Mouse (Mus musculus) lung, postnatal 0 days (tissue): Measurements from ENCODE around the gene Sntg2.

ENCODE experiments used
- CTCF ChIP-seq: IDR thresholded peaks from 2 replicates; pipeline ENCODE4 v1.5.1; 2016; ENCODE audit warnings: antibody characterized with exemption, mild to moderate bottlenecking
- EP300 ChIP-seq: IDR thresholded peaks from 2 replicates; pipeline ENCODE4 v1.6.1; 2016; ENCODE audit warnings: antibody characterized with exemption, mild to moderate bottlenecking, control low read depth

DNA sequence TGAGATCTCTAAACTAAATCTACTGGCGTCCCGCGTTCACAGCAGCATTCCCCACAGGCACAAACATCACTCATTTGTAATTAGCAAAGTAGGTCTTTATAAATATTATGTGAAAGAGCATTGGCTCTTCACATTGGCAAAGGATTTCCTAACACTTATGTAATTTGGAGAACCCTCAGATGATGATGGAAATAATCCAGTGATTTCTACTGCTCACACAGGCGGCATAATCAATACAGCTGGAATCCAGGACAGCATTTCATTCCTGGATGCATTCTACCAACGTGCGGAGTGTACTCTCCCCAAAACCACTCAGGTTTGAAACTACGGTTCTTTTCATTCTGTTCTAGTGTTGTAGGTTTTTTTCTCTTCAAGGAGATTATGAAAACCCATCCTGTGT is 172.6 kb downstream of the Sntg2 start:
- TF ChIP-seq EP300 (no peak), CTCF (no peak)
